In the genomic region with DNA sequence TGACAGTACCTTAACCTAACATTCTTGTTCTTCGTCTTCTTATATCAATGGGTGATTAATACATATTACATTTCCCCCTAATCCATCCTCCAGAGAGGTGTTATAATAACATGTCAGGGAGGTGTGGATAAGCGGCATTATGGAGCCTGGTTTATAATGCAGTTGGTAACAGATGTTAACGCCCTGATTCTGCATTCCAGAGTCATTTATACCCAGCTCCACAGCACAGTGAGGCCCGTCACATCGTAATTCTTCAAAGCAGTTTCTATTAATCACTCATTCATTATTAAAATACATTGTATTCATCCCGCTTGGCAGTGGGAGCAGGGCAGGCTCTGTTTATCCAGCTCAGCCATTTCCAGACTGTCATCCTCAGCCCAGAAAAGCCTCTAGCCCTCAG, we compare ENCODE assay signal across 26 mouse cellular contexts. TPM values are rescaled to one million over a fixed set of nuclear protein-coding genes. Genes with fewer than 3 reads are reported as not detected.
DNase-seq lines count a peak whose midpoint lies in the region; ATAC-seq and TF ChIP-seq lines count a peak whose summit lies in the region.
"Had no signal": no experiment of that assay in that cellular context is flagged by ENCODE, and none has a peak within 500 bp of the region (broad histone marks: within the 10 kb centered on the region; RNA-seq: fewer than 3 reads in every experiment).

No protein-coding gene starts in this region.

- H3K27me3 ChIP-seq in forebrain, postnatal 0 days (ENCODE audit: insufficient read depth, low read length) = no peaks in the 10 kb centered on the region
- no peaks in the 10 kb centered on the region for H3K27me3 ChIP-seq in forebrain, embryonic 16.5 days (replicated peaks; ENCODE audit: control insufficient read depth, insufficient read depth, low read length)
- H3K27me3 ChIP-seq in midbrain, embryonic 12.5 days = no peaks in the 10 kb centered on the region
- no peaks in the 10 kb centered on the region for H3K27me3 ChIP-seq in midbrain, embryonic 10.5 days (ENCODE audit: low read depth, poor library complexity, severe bottlenecking)
- no peaks in the 10 kb centered on the region for H3K27me3 ChIP-seq in midbrain, embryonic 15.5 days (replicated peaks)
- no peaks in the 10 kb centered on the region for H3K27me3 ChIP-seq in liver, embryonic 12.5 days (replicated peaks)
- H3K27me3 ChIP-seq: megakaryocyte, embryonic 14.5 days had no signal

- 21% methylated on average over 6 of the region's 6 CpGs for WGBS in forebrain, postnatal 0 days
- 22% methylated on average over 6 of the region's 6 CpGs for WGBS in forebrain, embryonic 16.5 days
- WGBS in midbrain, embryonic 12.5 days = 50% methylated on average over 6 of the region's 6 CpGs
- WGBS in midbrain, embryonic 10.5 days = 84% methylated on average over 6 of the region's 6 CpGs
- 27% methylated on average over 6 of the region's 6 CpGs for WGBS in midbrain, embryonic 15.5 days
- WGBS in liver, embryonic 12.5 days (ENCODE audit: insufficient replicate concordance) = 62% methylated on average over 6 of the region's 6 CpGs

- no peak overlapping the region for H3K9ac ChIP-seq in forebrain, postnatal 0 days
- H3K9ac ChIP-seq in forebrain, embryonic 16.5 days (replicated peaks; ENCODE audit: low read depth, low read length) = no peak overlapping the region
- no peak overlapping the region for H3K9ac ChIP-seq in midbrain, embryonic 12.5 days (replicated peaks)
- H3K9ac ChIP-seq in midbrain, embryonic 15.5 days = no peak overlapping the region
- no peak overlapping the region for H3K9ac ChIP-seq in liver, embryonic 12.5 days
- H3K9ac ChIP-seq: liver, embryonic 14.5 days; lung, embryonic 14.5 days had no signal

- H3K4me1 ChIP-seq in forebrain, postnatal 0 days (ENCODE audit: insufficient read depth) = peaks cover 4% of the 10 kb centered on the region; the same call in 1 of the 2 replicates
- peaks cover 7% of the 10 kb centered on the region; the same call in 1 of the 2 replicates for H3K4me1 ChIP-seq in forebrain, embryonic 16.5 days (replicated peaks; ENCODE audit: control insufficient read depth, insufficient read depth, low read length)
- H3K4me1 ChIP-seq in midbrain, embryonic 12.5 days = 0 out of 2 replicates have a peak, but pooled peaks cover 6% of the 10 kb centered on the region
- H3K4me1 ChIP-seq in midbrain, embryonic 10.5 days = no peaks in the 10 kb centered on the region
- peaks cover 14% of the 10 kb centered on the region for H3K4me1 ChIP-seq in midbrain, embryonic 15.5 days
- H3K4me1 ChIP-seq in liver, embryonic 12.5 days = no peaks in the 10 kb centered on the region
- H3K4me1 ChIP-seq: heart, embryonic 10.5 days; megakaryocyte, embryonic 14.5 days had no signal

- no peak for TF ChIP-seq CTCF in forebrain, postnatal 0 days (IDR thresholded peaks at IDR 0.05; ENCODE audit: low read depth)

- no peaks in the 10 kb centered on the region for H3K36me3 ChIP-seq in forebrain, postnatal 0 days (ENCODE audit: insufficient read depth)
- H3K36me3 ChIP-seq in forebrain, embryonic 16.5 days (ENCODE audit: control insufficient read depth, insufficient read depth) = no peaks in the 10 kb centered on the region
- no peaks in the 10 kb centered on the region for H3K36me3 ChIP-seq in midbrain, embryonic 12.5 days
- H3K36me3 ChIP-seq in midbrain, embryonic 10.5 days = no peaks in the 10 kb centered on the region
- H3K36me3 ChIP-seq in midbrain, embryonic 15.5 days (replicated peaks) = no peaks in the 10 kb centered on the region
- H3K36me3 ChIP-seq in liver, embryonic 12.5 days = no peaks in the 10 kb centered on the region
- H3K36me3 ChIP-seq: heart, embryonic 10.5 days had no signal

- H3K4me2 ChIP-seq in forebrain, postnatal 0 days (ENCODE audit: low read depth) = no peak overlapping the region
- no peak overlapping the region for H3K4me2 ChIP-seq in forebrain, embryonic 16.5 days (ENCODE audit: low read length)
- no peak overlapping the region for H3K4me2 ChIP-seq in midbrain, embryonic 12.5 days (replicated peaks)
- H3K4me2 ChIP-seq in midbrain, embryonic 15.5 days = no peak overlapping the region
- no peak overlapping the region for H3K4me2 ChIP-seq in liver, embryonic 12.5 days
- H3K4me2 ChIP-seq: lung, embryonic 14.5 days had no signal

- DNase-seq in forebrain, postnatal 0 days = peak; percentile 7
- no peak for DNase-seq in midbrain, embryonic 10.5 days (ENCODE audit: low spot score)
- DNase-seq in lung, postnatal 14 days = no peak
- DNase-seq: adrenal gland, postnatal 14 days; cerebellum, adult 9-10 months; kidney, postnatal 25 days; lung, embryonic 14.5 days; lung, postnatal 36 days; right cerebral cortex, postnatal 14 days; thymus, adult 2 months; thymus, postnatal 4 days had no signal

- peak; percentile 40; the same call in 1 of the 2 replicates for ATAC-seq in forebrain, postnatal 0 days
- no peak for ATAC-seq in forebrain, embryonic 16.5 days
- no peak for ATAC-seq in midbrain, embryonic 12.5 days (ENCODE audit: low FRiP score, low read depth)
- ATAC-seq in midbrain, embryonic 15.5 days (replicated peaks) = peak; percentile 30; the same call in 1 of the 2 replicates
- no peak for ATAC-seq in liver, embryonic 12.5 days
- ATAC-seq: intestine, postnatal 0 days had no signal

- no peaks in the 10 kb centered on the region for H3K9me3 ChIP-seq in forebrain, postnatal 0 days (ENCODE audit: low read length)
- H3K9me3 ChIP-seq in forebrain, embryonic 16.5 days (ENCODE audit: control insufficient read depth, low read length) = peaks cover 4% of the 10 kb centered on the region; the same call in 1 of the 2 replicates
- no peaks in the 10 kb centered on the region for H3K9me3 ChIP-seq in midbrain, embryonic 12.5 days
- H3K9me3 ChIP-seq in midbrain, embryonic 10.5 days (replicated peaks) = no peaks in the 10 kb centered on the region
- no peaks in the 10 kb centered on the region for H3K9me3 ChIP-seq in midbrain, embryonic 15.5 days
- no peaks in the 10 kb centered on the region for H3K9me3 ChIP-seq in liver, embryonic 12.5 days (replicated peaks)
- H3K9me3 ChIP-seq: heart, embryonic 10.5 days; megakaryocyte, embryonic 14.5 days had no signal

- H3K27ac ChIP-seq in forebrain, postnatal 0 days (ENCODE audit: low read depth, low read length) = no peak overlapping the region
- no peak overlapping the region for H3K27ac ChIP-seq in forebrain, embryonic 16.5 days (ENCODE audit: low read length)
- peak overlapping the region; percentile 20; the same call in 1 of the 2 replicates for H3K27ac ChIP-seq in midbrain, embryonic 12.5 days (replicated peaks)
- no peak overlapping the region; the same call in 1 of the 2 replicates for H3K27ac ChIP-seq in midbrain, embryonic 10.5 days (replicated peaks)
- peak overlapping the region; percentile 59 for H3K27ac ChIP-seq in midbrain, embryonic 15.5 days
- no peak overlapping the region for H3K27ac ChIP-seq in liver, embryonic 12.5 days
- H3K27ac ChIP-seq: heart, embryonic 10.5 days; layer of hippocampus, adult 2 months; liver, embryonic 14.5 days; stomach, postnatal 0 days had no signal

- no peak overlapping the region for H3K4me3 ChIP-seq in forebrain, postnatal 0 days (ENCODE audit: low read depth, low read length)
- no peak overlapping the region for H3K4me3 ChIP-seq in forebrain, embryonic 16.5 days (replicated peaks; ENCODE audit: low read length)
- no peak overlapping the region for H3K4me3 ChIP-seq in midbrain, embryonic 12.5 days
- H3K4me3 ChIP-seq in midbrain, embryonic 10.5 days = no peak overlapping the region
- no peak overlapping the region for H3K4me3 ChIP-seq in midbrain, embryonic 15.5 days
- no peak overlapping the region for H3K4me3 ChIP-seq in liver, embryonic 12.5 days
- H3K4me3 ChIP-seq: heart, embryonic 10.5 days; layer of hippocampus, adult 2 months; megakaryocyte, embryonic 14.5 days had no signal

RNA-seq across cellular contexts. Expression of a gene that starts 52.8 kb away (rescaled TPM):
- 28.9 and 37.2 TPM in 2 replicates for total RNA-seq in forebrain, postnatal 0 days (2014; rRNA removed)
- 11.5 and 15.5 TPM in 2 replicates for polyA plus RNA-seq in forebrain, postnatal 0 days (2015; fragmentation: Nextera tagmentation; extraction: Ambion mirVana)
- polyA plus RNA-seq in forebrain, embryonic 16.5 days (2015; fragmentation: Nextera tagmentation; extraction: Ambion mirVana) = 4.9 and 8.7 TPM in 2 replicates
- polyA plus RNA-seq in midbrain, embryonic 12.5 days (2016; fragmentation: Nextera tagmentation; extraction: Ambion mirVana) = 3.1 and 3.5 TPM in 2 replicates
- 1.7 and 2.0 TPM in 2 replicates for polyA plus RNA-seq in midbrain, embryonic 10.5 days (2016; fragmentation: Nextera tagmentation; extraction: Ambion mirVana)
- 13.9 and 14.4 TPM in 2 replicates for polyA plus RNA-seq in midbrain, embryonic 15.5 days (2015; fragmentation: Nextera tagmentation; extraction: Ambion mirVana)
- 0.06 and 0.11 TPM in 2 replicates for polyA plus RNA-seq in liver, embryonic 12.5 days (2016; fragmentation: Nextera tagmentation; extraction: Ambion mirVana)
- total RNA-seq: hematopoietic stem cell, adult 5-6 weeks; neutrophil, adult 5-6 weeks had no signal
- polyA plus RNA-seq: heart, embryonic 16.5 days had no signal

RNA-seq across cellular contexts. Expression of a gene that starts 55.0 kb away (rescaled TPM):
- total RNA-seq in forebrain, postnatal 0 days (2014; rRNA removed) = not detected in 2 replicates
- 0.23 TPM in 1 of 2 replicates, not detected in the other for polyA plus RNA-seq in forebrain, postnatal 0 days (2015; fragmentation: Nextera tagmentation; extraction: Ambion mirVana)
- 0.27 and 0.68 TPM in 2 replicates for polyA plus RNA-seq in forebrain, embryonic 16.5 days (2015; fragmentation: Nextera tagmentation; extraction: Ambion mirVana)
- 0.46 and 0.52 TPM in 2 replicates for polyA plus RNA-seq in midbrain, embryonic 12.5 days (2016; fragmentation: Nextera tagmentation; extraction: Ambion mirVana)
- polyA plus RNA-seq in midbrain, embryonic 10.5 days (2016; fragmentation: Nextera tagmentation; extraction: Ambion mirVana) = 0.16 TPM in 1 of 2 replicates, not detected in the other
- 0.76 and 0.77 TPM in 2 replicates for polyA plus RNA-seq in midbrain, embryonic 15.5 days (2015; fragmentation: Nextera tagmentation; extraction: Ambion mirVana)
- polyA plus RNA-seq in liver, embryonic 12.5 days (2016; fragmentation: Nextera tagmentation; extraction: Ambion mirVana) = not detected in 2 replicates
- total RNA-seq: adrenal gland, postnatal 14 days; hematopoietic stem cell, adult 5-6 weeks; neutrophil, adult 5-6 weeks had no signal
- polyA plus RNA-seq: embryonic facial prominence, embryonic 14.5 days; heart, embryonic 10.5 days; heart, embryonic 16.5 days; kidney, embryonic 14.5 days; liver, embryonic 14.5 days; lung, embryonic 14.5 days; stomach, postnatal 0 days; thymus, adult 2 months had no signal

Comparison
In these comparisons a context has a peak if more than half of its experiments do, and no peak if none do; other contexts are left out.
1. ATAC-seq: peak in forebrain, postnatal 0 days (single experiment) and midbrain, embryonic 15.5 days (single experiment); none in forebrain, embryonic 16.5 days (single experiment), midbrain, embryonic 12.5 days (single experiment) and liver, embryonic 12.5 days (single experiment).
2. H3K27ac ChIP-seq: peak in midbrain, embryonic 12.5 days (single experiment) and midbrain, embryonic 15.5 days (single experiment); none in forebrain, postnatal 0 days (single experiment), forebrain, embryonic 16.5 days (single experiment), midbrain, embryonic 10.5 days (single experiment) and liver, embryonic 12.5 days (single experiment).